Mouse (Mus musculus): ENCODE results near the gene Txndc12. TPM values are rescaled to one million over a fixed set of nuclear protein-coding genes. Genes with fewer than 3 reads are reported as not detected.

Txndc12 gene
- total and polyA plus RNA-seq, 2 experiments from 2014 or later, result 37.7 to 73.5 TPM

GRCm38 (mm10) chr4:108907475-108907874, 73.1 kb downstream of the Txndc12 start:
- Histone ChIP-seq H3K36me3 (replicated peaks; ENCODE audit: control insufficient read depth, insufficient read depth, low read length) (no peaks in the 10 kb centered on the region), H3K4me2 (ENCODE audit: low read depth, low read length) (no peak overlapping the region), H3K9ac (replicated peaks; ENCODE audit: low read depth, low read length) (no peak overlapping the region), H3K27ac (ENCODE audit: low read depth) (no peak overlapping the region), H3K9me3 (replicated peaks; ENCODE audit: control insufficient read depth, low read length) (no peaks in the 10 kb centered on the region), H3K4me3 (ENCODE audit: low read depth, low read length) (no peak overlapping the region), H3K27me3 (ENCODE audit: control insufficient read depth, insufficient read depth, low read length) (no peaks in the 10 kb centered on the region), H3K4me1 (ENCODE audit: control insufficient read depth, insufficient read depth) (peaks cover 6% of the 10 kb centered on the region; the same call in 1 of the 2 replicates)
- DNase-seq (ENCODE audit: low spot score), result no peak
- TF ChIP-seq CTCF (IDR thresholded peaks at IDR 0.05; ENCODE audit: low read depth) (no peak), EP300 (IDR thresholded peaks at IDR 0.05; ENCODE audit: low read depth) (no peak)
- ATAC-seq (ENCODE audit: insufficient read depth, low read depth), result no peak

DNA sequence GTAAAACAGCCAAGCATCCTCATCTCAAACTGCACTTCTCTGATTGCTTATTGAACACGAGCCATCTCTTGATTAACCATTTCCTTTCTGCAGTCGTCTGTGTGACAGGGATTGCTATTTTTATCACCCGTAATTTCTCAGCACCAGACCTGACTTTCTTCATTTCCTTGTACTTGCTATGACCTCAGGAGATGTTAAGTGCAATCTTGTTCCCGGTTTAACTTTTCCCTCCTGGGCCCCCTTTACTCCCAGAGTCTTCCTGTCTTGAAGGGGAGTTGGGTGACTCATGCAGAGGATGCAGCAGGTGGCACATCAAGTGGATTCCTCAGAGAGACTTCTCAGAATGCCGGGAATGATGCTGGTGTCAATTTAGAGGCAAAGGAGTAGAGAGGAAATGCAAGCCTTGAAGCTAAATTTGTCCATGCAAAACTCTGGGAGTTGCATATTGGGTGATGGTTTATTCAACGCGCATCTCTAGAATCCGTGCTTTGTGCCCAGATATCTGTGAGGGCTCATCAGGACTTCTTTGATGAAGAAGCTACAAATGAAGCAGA, 75.5 kb downstream of the Txndc12 start:
- no peaks in the 10 kb centered on the region for H3K36me3 ChIP-seq (replicated peaks; ENCODE audit: control insufficient read depth, insufficient read depth, low read length)
- peaks cover 8% of the 10 kb centered on the region; the same call in 1 of the 2 replicates for H3K4me1 ChIP-seq (ENCODE audit: control insufficient read depth, insufficient read depth)
- no peak for ATAC-seq (ENCODE audit: insufficient read depth, low read depth)
- H3K27ac ChIP-seq (ENCODE audit: low read depth), result no peak overlapping the region
- no peak overlapping the region for H3K4me3 ChIP-seq (ENCODE audit: low read depth, low read length)
- TF ChIP-seq EP300 (IDR thresholded peaks at IDR 0.05; ENCODE audit: low read depth) (no peak), CTCF (IDR thresholded peaks at IDR 0.05; ENCODE audit: low read depth) (no peak)
- no peak for DNase-seq (ENCODE audit: low spot score)
- no peak overlapping the region for H3K9ac ChIP-seq (replicated peaks; ENCODE audit: low read depth, low read length)
- H3K4me2 ChIP-seq (ENCODE audit: low read depth, low read length), result peak overlapping the region; percentile 18; the same call in 1 of the 2 replicates
- no peaks in the 10 kb centered on the region for H3K9me3 ChIP-seq (replicated peaks; ENCODE audit: control insufficient read depth, low read length)
- 35% methylated on average over 8 of the region's 8 CpGs for WGBS
- H3K27me3 ChIP-seq (ENCODE audit: control insufficient read depth, insufficient read depth, low read length), result no peaks in the 10 kb centered on the region

Other genes with a start within 250 kb of the Txndc12 start
- 24.4 and 28.8 TPM in 2 replicates for gene Cc2d1b, start 214.7 kb upstream of the Txndc12 start, total RNA-seq (2014; rRNA removed; ENCODE audit: low replicate concordance)
- gene Cc2d1b, start 214.7 kb upstream of the Txndc12 start, polyA plus RNA-seq (2015; fragmentation: Nextera tagmentation; extraction: Ambion mirVana), result 11.2 and 12.3 TPM in 2 replicates
- gene 3110021N24Rik, start 115.0 kb upstream of the Txndc12 start, total RNA-seq (2014; rRNA removed; ENCODE audit: low replicate concordance), result not detected in 2 replicates
- gene 3110021N24Rik, start 115.0 kb upstream of the Txndc12 start, polyA plus RNA-seq (2015; fragmentation: Nextera tagmentation; extraction: Ambion mirVana), result 1.6 and 1.9 TPM in 2 replicates
- gene Zfyve9, start 53.8 kb upstream of the Txndc12 start, total RNA-seq (2014; rRNA removed; ENCODE audit: low replicate concordance), result 9.8 and 10.8 TPM in 2 replicates
- 2.9 and 3.1 TPM in 2 replicates for gene Zfyve9, start 53.8 kb upstream of the Txndc12 start, polyA plus RNA-seq (2015; fragmentation: Nextera tagmentation; extraction: Ambion mirVana)
- gene Btf3l4, start 987 bp upstream of the Txndc12 start, total RNA-seq (2014; rRNA removed; ENCODE audit: low replicate concordance), result 65.0 and 78.2 TPM in 2 replicates
- 182 and 194 TPM in 2 replicates for gene Btf3l4, start 987 bp upstream of the Txndc12 start, polyA plus RNA-seq (2015; fragmentation: Nextera tagmentation; extraction: Ambion mirVana)
- 22.6 and 32.9 TPM in 2 replicates for gene Kti12, start 13.2 kb downstream of the Txndc12 start, total RNA-seq (2014; rRNA removed; ENCODE audit: low replicate concordance)
- gene Kti12, start 13.2 kb downstream of the Txndc12 start, polyA plus RNA-seq (2015; fragmentation: Nextera tagmentation; extraction: Ambion mirVana), result 19.2 and 22.6 TPM in 2 replicates
- gene A730015C16Rik, start 14.0 kb downstream of the Txndc12 start, total RNA-seq (2014; rRNA removed; ENCODE audit: low replicate concordance), result not detected in 2 replicates
- gene A730015C16Rik, start 14.0 kb downstream of the Txndc12 start, polyA plus RNA-seq (2015; fragmentation: Nextera tagmentation; extraction: Ambion mirVana), result 0.97 and 0.98 TPM in 2 replicates
- gene Rab3b, start 44.5 kb downstream of the Txndc12 start, total RNA-seq (2014; rRNA removed; ENCODE audit: low replicate concordance), result 1.4 TPM in 1 of 2 replicates, not detected in the other
- gene Rab3b, start 44.5 kb downstream of the Txndc12 start, polyA plus RNA-seq (2015; fragmentation: Nextera tagmentation; extraction: Ambion mirVana), result 4.2 and 4.6 TPM in 2 replicates
- gene Nrd1, start 166.1 kb downstream of the Txndc12 start, total RNA-seq (2014; rRNA removed; ENCODE audit: low replicate concordance), result 26.1 and 63.5 TPM in 2 replicates
- gene Nrd1, start 166.1 kb downstream of the Txndc12 start, polyA plus RNA-seq (2015; fragmentation: Nextera tagmentation; extraction: Ambion mirVana), result 32.6 and 35.0 TPM in 2 replicates

Measured in heart, postnatal 0 days (tissue).